Mouse (Mus musculus) mouse embryonic stem cell (cell line): Measurements from ENCODE around the gene Prkca.

Experiments
- in situ Hi-C, 2 experiments: fragments of 300-500 bp; cut with MboI; formaldehyde crosslinking; loops; 1 replicate in 1 of 2; 3 replicates in 1 of 2; pipeline ENCODE4 v1.14.3; 2019 to 2020; ENCODE audit warnings: low sequenced_read_pairs in 2 of 2, low pct_unique_long_range_greater_than_20kb in 1 of 2, mixed read lengths in 1 of 2; ENCODE audit not compliant: unreplicated experiment in 1 of 2

Prkca gene

DNA sequence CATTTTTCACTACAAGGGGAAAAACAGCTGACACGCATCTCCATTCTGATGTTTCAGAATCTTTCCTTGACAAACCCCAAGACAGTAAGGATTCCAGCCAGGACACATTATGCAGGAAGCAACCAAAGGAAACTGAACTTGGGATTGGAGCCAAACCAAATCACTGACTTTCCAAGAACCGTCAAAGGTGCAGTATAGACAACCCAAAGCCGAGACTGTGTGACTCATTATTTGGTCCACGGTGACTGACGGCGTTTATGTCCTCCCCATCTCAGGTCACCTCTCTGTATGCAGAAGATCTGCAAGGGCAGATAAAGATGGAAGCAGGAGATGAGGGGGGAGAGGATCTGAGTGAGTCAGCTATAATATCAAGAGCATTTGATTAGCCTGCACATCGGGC, 183.7 kb downstream of the Prkca start:
- in situ Hi-C loops = no loop called here

DNA sequence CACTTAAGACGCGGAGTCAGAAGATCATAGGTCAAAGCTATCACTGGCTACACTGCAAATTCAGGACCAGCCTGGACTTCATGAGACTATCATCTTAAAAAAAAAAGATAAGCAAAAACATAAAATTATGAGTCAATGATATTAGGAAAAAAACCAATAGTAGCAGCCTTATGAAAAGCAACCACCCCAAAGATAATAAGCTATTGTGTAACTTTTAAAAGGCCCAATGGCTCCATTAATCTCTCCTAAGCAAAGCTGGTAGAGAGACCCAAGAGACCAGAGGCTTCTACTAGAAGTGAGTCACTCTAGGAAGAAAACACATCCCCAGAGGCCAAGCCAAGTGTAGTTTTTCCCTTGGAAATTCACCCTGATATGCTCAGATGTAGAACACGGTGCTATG, 185.7 kb downstream of the Prkca start:
- in situ Hi-C loops = no loop called here

GRCm38 (mm10) chr11:108157074-108157473, 186.7 kb downstream of the Prkca start:
- in situ Hi-C loops = no loop called here

- in situ Hi-C loops = no loop called here
Measured at GRCm38 (mm10) chr11:108156107-108156506, 187.6 kb downstream of the Prkca start.

- in situ Hi-C loops = no loop called here
Measured at GRCm38 (mm10) chr11:108155088-108155580, 188.6 kb downstream of the Prkca start.

GRCm38 (mm10) chr11:108153997-108154841, 189.5 kb downstream of the Prkca start:
- in situ Hi-C loops = no loop called here

GRCm38 (mm10) chr11:108152591-108152990, 191.1 kb downstream of the Prkca start:
- in situ Hi-C loops = no loop called here

DNA sequence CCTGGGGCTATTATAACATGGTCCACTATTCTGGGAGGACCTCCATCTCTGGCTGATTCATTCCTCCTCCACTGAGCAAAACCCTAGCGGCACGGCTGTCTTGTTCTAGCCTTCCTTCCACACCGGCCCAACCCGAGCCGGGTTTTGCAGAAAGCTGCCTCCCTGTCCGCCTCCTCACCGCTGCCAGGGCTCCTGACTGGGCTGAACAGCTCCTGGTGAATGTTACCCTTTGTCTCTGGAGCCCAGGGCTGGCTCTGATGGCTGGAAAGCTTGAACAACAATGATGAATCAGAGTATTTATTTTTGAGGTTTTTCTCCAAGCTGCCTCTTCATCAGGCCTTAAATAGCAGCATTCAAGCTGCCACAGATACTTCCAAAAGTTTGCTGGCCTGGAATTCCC, 193.3 kb downstream of the Prkca start:
- in situ Hi-C loops = no loop called here

DNA sequence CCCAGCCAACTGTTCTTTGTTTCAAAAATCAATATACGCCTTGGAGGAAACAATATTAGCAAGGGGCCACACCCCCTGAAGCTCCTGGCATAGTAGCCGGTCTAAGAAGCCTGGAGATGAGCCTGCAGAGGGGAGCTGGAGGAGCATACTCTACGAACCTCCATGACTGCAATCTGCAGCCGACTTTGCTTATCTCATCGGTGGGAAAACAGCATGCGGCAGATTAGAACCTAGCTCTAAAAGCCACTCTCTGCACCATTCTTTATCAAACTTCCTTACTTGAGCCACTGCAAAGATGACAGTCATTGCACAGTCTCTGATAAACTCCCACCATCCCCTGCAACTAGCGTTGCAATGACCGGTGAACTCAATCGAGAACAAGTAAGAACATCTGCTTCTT, 194.5 kb downstream of the Prkca start:
- in situ Hi-C loops = no loop called here

DNA sequence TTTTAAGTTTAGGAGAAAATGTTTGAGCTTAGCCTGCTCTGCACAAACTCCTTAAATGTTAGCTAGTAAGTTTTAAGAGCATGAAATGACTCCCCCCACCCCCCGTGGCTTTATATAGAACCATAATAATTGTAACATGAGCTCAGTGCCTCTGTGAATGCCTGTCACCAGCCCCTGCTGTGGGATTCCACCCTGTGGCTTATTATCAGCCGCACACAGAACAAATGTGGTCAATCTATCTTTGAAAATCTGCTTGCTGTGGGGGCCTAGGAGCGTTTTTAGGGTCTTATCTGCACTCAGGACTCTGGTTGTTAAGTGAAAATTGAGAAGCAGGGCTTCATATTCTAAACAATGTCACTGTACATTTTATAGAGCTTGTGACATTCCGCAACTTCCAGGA, 195.2 kb downstream of the Prkca start:
- in situ Hi-C loops = no loop called here

- in situ Hi-C loops = no loop called here
Measured at GRCm38 (mm10) chr11:108145752-108146496, 197.8 kb downstream of the Prkca start.

- in situ Hi-C loops = no loop called here
Measured at GRCm38 (mm10) chr11:108145128-108145527, 198.6 kb downstream of the Prkca start.

DNA sequence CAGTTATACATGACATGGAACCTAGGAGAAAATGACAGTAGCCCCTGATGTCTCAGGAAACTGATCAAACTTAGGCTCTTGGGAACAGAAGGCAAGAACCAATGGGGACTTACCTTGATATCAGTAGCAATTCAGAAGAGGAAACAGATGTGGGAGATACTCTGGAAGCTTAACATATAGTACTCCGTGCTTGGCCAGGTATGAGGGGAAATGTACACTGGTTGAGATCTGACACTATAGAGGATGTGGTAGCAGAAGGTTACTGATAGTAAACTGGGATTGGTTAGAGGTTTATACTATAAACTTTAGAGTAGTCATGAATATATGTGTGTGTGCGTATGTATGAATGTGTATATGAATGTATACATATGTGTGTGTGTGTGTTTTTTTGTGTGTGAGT, 200.0 kb downstream of the Prkca start:
- in situ Hi-C loops = no loop called here

- in situ Hi-C loops = no loop called here
Measured at GRCm38 (mm10) chr11:108140028-108140427, 203.7 kb downstream of the Prkca start.

- in situ Hi-C loops = no loop called here
Measured at GRCm38 (mm10) chr11:108136341-108136740, 207.4 kb downstream of the Prkca start.

- in situ Hi-C loops = no loop called here
Measured at GRCm38 (mm10) chr11:108135407-108136159, 208.1 kb downstream of the Prkca start.

DNA sequence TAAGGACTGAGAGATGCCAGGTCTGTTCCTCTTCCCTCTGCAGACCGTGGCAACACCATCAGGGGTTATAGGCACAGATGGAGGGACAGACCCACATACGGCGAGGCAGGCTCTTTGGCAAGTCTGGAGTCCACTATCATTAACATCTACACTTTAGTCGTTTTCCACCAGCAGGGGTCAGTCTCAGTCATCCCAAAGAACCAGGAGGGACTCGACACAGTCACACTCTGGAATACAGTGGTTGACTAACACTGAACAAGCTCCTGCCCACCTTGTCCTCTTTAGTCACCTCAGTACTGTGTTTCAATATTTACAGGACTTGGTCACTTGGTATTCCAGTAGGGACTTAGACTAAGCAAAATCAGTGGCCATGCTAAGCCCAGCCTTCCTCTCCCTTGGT, 215.1 kb downstream of the Prkca start:
- in situ Hi-C loops = no loop called here

DNA sequence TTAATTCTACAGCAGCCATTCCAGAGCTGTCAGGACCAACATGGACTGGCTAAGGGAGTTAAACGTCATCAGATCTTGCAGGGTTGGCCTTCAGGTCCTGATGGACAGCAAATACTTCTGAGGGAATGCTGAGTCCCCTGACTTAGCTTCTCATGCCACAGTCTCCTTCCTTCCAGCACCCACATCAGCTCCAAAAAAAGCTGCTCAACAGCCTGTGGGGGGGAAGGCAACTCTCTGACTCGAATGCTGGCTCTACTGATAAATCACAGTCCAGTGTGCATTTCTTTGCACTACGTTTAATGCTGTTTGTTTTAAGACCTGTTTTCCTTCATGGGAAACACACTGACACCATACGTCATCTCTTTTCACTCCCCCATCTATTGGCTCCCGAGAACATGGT, 215.8 kb downstream of the Prkca start:
- in situ Hi-C loops = no loop called here

- in situ Hi-C loops = no loop called here
Measured at GRCm38 (mm10) chr11:108122486-108122885, 221.2 kb downstream of the Prkca start.
